Mouse (Mus musculus) splenic B cell, adult 2 months (primary cell): ENCODE data around the gene Olfr71.
A peak's percentile ranks its signal among the peaks of the same experiment; 100 is the strongest.

Experiments
- DNase-seq: peaks from one replicate; pipeline ENCODE4 v3.0.0-alpha.2; 2011; ENCODE audit warnings: low read depth, low spot score
- H3K27me3 ChIP-seq: 2 replicates; pipeline ENCODE4 v1.6.1; 2012; ENCODE audit warnings: mild to moderate bottlenecking, low read length, moderate library complexity, mixed read lengths; ENCODE audit not compliant: control insufficient read depth, poor library complexity, insufficient read depth, severe bottlenecking
- H3K36me3 ChIP-seq: 2 replicates; pipeline ENCODE4 v1.6.1; 2012; ENCODE audit warnings: mild to moderate bottlenecking, low read length, moderate library complexity, mixed read lengths; ENCODE audit not compliant: control insufficient read depth, poor library complexity, insufficient read depth, severe bottlenecking

Olfr71 gene

DNA sequence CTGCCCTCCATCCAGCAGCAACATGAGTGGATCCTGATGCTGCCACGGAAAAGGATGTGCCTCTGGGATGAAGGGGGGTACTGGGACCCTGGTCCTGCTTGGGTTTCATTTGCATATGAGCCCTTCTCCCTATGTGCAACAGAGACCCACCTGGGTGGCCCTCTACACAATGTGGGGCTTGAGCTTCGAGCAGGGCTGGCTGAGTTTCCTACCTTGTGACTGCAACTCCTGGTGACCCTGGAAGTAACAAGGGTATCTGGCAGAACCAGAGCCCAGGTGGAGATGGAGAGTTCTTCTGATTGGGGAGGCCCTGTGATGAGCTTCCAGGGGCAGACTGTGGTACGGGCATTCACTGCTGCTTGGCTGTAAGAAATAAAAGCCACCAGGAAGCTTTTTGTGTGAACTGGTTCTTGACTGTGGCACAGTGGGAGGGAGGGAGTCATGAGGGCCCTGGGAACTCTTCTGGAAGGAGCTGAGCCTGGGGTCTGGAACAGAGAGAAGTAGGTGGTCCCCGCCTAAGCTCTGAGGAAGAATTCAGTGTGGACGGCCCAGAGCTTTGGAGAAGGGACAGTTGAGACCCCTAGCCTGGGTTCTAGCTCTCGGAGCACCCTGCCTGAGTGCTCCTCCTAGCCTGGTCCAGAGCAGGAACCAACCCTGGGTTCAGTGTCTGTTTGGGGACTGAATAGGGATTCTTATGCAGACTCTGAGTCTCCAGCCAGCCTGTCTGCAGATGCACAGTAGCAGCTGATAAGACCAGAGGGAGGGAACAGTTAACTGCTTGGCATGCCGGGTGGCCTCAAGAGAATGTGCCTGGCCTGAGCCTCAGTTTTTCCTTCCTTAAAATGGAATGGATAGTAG lies 17.9 kb upstream of the Olfr71 start:
- Histone ChIP-seq H3K36me3 (no peaks in the 10 kb centered on the region), H3K27me3 (no peaks in the 10 kb centered on the region; the same call in 1 of the 2 replicates)
- no peak for DNase-seq

DNA sequence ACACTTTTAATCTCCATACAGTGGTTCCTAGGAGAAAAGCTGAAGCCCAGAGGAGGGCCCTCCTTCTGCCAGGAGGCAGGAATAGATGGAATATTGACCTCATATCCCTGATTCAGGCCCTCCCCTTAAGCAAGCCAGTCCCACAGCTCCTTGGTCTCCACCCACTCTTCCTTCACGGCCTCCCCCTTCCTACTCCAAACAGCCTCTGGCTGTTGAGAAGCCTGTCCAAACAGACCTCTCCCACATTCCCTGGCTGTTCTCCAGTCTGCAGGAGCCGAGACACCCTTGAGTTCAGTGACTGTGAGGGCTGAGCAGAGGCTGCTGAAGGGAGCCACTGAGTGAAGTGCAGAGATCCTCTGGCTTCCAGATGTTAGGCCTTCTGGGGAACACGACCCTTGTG lies 16.9 kb upstream of the Olfr71 start, which contains the start of gene Hrct1:
Hrct1 (plus strand) TSS at position 194 of the 400 bp plus-strand sequence.
- Histone ChIP-seq H3K27me3 (no peaks in the 10 kb centered on the region; the same call in 1 of the 2 replicates), H3K36me3 (no peaks in the 10 kb centered on the region)
- DNase-seq = no peak

DNA sequence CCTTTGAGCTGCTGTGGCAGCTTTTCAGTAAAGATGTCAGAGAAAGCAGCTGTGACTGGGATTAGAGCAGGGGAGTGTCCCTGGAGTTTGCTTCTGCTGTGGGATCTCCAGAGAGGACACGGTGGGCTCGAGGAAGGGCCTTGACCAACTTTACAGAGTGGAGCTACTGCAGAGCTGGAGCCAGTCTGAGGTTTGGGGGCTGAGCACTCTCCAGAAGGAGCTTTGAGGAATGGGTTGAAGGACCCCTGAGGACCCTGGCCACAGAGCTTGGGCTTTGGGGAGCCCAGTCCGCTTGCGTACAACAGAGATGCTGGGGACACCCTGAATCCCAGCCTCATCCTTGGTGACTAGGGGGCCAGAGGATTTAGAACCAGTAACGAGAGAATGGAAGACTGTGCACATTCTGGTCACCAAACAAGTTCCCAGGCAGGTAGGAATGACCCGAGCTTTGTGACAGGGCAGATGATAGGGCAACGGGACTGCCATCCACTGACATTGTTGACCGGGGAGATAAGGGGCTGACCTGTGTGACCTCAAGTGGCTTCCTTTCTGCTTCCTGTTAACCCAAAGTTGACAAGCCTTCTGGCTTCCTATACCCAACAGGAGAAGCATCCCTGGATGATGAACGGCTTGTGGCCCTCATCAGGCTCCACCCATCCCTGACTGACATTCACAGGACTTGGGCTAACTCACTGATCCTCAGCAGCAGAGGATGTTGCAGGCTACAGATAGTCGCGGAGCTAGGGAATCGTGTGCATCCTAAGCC lies 16.4 kb upstream of the Olfr71 start:
- DNase-seq = no peak

DNA sequence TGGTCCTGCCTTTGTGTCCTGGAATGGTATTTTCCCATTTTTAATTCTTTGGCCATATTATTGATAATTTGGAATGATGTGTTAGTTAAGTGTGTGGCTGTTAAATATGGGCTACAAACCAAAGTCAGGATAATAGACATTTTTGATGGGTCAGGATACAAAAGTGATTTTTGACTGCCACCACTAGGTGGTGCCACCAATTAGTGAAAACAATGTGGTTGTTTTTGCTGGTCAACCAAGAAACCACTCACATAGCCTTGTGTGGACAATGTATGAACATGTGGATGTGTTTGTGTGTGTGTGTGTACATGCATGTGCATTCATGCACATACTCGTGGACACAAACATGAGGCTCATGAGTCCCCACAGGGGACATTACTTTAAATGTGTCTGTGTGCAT lies 14.7 kb upstream of the Olfr71 start:
- Histone ChIP-seq H3K27me3 (no peaks in the 10 kb centered on the region; the same call in 1 of the 2 replicates), H3K36me3 (no peaks in the 10 kb centered on the region)
- peak; percentile 32 for DNase-seq

More for the DNA sequence above, 16.4 kb upstream of the Olfr71 start:
- Histone ChIP-seq H3K36me3 (no peaks in the 10 kb centered on the region), H3K27me3 (no peaks in the 10 kb centered on the region; the same call in 1 of the 2 replicates)

DNA sequence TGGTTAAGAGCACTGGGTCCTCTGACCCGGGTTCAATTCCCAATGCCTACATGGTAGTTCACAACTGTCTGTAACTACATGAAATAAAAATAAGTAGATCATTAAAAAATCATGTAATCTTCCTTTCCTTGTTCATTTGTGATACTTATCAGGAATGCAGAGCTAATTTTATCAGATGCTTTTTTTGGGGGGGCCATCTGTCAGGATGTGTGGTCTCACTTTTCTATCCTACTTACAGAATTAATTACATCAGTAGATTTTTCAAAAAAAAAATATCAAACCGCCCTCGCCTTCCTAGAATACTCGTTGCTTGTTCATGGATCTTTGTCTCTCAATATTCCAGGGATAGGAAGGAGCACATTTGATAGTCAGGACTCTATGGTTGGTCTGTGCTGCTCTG lies 12.1 kb upstream of the Olfr71 start:
- H3K36me3 ChIP-seq = no peaks in the 10 kb centered on the region
- no peak for DNase-seq
- no peaks in the 10 kb centered on the region for H3K27me3 ChIP-seq

DNA sequence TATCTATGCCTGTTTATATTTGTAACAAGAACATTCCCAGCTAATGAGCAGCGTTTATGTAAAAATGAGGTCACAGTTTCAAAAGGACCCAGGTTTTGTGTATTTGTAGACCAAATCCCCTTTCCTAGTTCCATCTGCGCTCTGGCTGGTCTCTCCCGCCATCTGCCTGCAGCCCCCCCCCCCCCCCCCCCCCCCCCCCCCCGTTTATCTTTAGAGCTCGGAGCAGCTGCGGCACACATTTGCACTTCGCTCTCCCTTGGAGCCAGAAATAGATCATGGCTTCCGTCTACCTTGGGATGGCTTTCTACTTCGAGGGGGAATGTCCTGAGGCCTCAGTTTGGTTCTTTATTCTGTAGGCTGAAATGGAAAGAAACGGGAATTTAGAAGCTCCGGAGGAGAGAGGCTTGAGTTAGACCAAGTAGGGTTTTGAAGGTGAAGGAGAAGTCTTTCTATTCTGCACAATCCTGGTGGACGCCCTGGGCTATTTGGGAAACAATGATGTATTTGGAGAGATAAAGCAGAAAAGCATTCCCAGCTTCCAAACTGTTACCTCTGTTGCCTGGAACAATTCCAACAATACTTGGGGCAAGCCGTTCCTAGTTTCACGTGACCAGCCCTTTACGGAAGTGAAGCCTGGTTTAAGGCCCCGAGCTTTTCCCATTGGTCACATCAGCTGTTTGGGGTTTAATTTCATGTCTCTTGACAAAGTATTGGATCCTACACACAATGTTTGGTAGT lies 10.6 kb upstream of the Olfr71 start:
- H3K27me3 ChIP-seq = no peaks in the 10 kb centered on the region

DNA sequence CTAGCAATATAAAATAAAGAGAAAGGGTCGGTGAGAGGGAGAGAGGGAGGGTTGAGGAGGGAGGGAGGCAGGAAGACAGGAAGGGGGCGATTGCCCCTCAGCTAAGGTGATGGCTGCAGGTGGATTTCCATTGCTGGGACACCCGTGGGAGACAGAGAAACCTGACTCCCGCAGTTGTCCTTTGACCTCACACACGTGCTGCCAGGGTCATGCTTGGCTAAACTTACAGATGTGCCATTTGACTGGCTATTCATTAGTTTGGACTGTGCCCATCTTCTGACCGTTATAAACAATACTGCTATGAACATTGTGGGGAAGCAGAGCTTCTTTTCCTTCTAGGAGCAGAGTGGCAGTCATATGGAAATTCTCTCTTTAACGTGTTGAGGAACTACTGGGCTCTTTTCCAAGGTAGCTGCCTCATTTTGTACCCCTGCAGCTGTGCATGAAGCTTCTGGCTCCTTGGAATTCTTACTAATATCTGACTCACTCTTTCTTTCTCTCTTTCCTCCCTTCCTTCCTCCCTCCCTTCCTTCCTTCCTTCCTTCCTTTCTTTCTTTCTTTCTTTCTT lies 3.7 kb upstream of the Olfr71 start:
- DNase-seq = no peak
- Histone ChIP-seq H3K36me3 (no peaks in the 10 kb centered on the region), H3K27me3 (no peaks in the 10 kb centered on the region)

More for the DNA sequence above, 10.6 kb upstream of the Olfr71 start:
- DNase-seq = no peak
- H3K36me3 ChIP-seq = no peaks in the 10 kb centered on the region

DNA sequence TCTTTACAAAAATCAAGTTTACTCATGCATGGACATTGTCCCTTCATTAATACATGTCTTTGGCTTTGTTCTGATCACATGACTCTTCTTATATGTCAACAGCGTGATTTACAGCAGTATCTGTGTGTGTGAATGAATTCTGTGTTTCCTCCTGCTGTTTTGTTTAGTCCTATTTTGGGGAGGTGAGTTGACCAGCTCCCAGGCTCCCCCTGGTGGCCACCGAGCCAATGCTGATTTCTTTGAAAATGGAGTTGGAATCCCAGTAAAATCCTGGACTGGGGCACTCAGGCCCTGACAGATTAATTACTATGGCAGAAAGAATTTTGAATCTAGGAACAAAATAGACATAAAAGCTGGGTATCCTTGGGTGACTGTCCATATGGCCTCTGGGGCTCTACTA lies 1.8 kb upstream of the Olfr71 start:
- peak; percentile 76 for DNase-seq
- Histone ChIP-seq H3K36me3 (no peaks in the 10 kb centered on the region), H3K27me3 (no peaks in the 10 kb centered on the region)

DNA sequence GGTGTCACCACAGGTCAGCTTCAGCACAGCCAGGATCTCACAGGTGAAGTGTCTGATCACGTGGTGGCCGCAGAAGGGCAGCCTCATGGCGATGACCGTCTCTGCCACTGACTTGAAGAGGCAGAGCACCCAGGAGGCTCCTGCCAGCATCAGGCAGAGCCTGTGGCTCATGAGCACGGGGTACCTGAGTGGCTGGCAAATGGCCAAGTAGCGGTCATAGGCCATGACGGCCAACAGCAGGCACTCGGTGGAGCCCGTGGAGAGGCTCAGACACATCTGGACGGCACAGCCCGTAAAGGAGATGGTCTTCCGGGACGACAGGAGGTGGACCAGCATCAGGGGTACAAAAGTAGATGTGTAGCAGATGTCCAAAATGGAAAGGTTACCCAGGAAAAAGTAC lies 4.1 kb downstream of the Olfr71 start:
- DNase-seq = no peak
- Histone ChIP-seq H3K27me3 (no peaks in the 10 kb centered on the region), H3K36me3 (no peaks in the 10 kb centered on the region)

DNA sequence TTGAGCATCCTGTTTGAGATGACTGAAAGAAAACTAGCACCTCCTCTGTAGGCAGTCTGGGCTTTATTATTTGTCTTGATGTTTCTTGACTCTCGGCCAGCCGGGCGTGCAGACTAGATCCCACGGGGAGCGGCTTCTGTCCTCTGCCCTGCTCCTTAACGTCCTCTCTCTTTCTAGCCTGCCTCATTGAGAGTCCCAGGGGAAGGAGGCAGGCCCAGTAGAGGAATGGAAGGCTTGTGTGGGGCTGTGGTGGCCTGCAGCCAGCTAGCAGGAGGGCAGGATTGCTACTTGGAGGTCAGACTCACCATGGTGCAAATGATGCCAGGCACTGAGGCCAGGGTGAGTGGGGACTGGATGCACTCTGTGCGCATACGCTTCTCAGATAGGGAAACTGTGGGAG lies 6.2 kb downstream of the Olfr71 start:
- H3K27me3 ChIP-seq = no peaks in the 10 kb centered on the region
- no peak for DNase-seq
- H3K36me3 ChIP-seq = no peaks in the 10 kb centered on the region

DNA sequence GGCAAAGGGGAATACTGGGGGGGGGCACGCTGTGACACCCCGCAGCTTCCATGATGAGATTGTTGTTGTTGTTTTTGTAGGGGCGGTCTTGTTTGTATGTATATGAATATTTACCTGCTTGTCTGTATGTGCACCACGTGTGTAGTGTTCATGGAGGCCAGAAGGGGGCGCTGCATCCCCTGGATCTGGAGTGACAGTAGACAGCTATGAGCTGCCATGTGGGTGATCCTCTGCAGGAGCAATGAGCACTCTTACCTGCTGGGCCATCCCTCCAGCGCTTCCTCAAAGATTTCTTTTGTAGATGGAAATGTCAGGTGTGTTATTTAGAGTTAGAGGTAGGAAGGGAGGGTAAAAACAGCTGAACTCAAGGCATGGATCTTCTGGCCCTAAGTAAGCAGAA lies 6.6 kb downstream of the Olfr71 start:
- no peak for DNase-seq
- no peaks in the 10 kb centered on the region for H3K36me3 ChIP-seq
- H3K27me3 ChIP-seq = no peaks in the 10 kb centered on the region

DNA sequence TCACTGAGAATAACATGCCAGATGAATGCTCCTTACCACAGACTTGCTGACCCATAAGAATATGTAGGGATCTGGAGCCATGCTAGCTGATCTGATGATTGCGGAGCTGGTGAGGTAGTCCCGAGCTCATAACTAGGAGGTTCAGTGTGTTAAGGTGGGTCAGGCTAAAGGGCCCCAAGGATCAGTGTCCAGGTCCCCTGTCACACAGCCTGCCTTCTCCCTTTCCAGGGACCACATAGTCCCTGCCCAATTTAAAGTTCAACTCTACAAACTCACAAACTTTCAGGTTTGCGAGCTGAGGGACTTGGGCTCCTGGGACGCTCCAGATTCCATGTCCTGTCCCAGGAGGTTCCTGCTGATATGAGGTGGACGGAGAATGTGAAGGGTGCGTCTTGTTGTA lies 9.3 kb downstream of the Olfr71 start, which contains the start of gene Olfr70:
Olfr70 (minus strand) TSS at position 101 of the 400 bp plus-strand sequence.
- Histone ChIP-seq H3K36me3 (no peaks in the 10 kb centered on the region), H3K27me3 (no peaks in the 10 kb centered on the region)
- no peak for DNase-seq

DNA sequence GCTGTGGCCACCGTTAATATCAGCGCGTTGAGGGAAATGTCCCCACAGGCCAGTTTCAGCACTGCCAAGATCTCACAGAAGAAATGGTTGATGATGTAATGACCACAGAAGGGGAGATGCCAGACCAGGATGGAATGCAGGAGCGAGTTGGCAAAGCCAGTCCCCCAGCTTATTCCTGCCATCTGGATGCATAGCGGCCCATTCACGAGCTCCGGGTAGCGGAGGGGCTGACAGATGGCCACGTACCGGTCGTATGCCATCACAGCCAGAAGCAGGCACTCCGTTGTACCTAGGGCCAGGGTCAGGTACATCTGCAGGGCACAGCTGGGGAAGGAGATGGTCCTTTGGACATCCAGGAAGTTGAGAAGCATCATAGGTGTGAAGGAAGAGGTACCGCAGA lies 13.5 kb downstream of the Olfr71 start:
- DNase-seq = no peak
- no peaks in the 10 kb centered on the region for H3K27me3 ChIP-seq
- H3K36me3 ChIP-seq = no peaks in the 10 kb centered on the region

DNA sequence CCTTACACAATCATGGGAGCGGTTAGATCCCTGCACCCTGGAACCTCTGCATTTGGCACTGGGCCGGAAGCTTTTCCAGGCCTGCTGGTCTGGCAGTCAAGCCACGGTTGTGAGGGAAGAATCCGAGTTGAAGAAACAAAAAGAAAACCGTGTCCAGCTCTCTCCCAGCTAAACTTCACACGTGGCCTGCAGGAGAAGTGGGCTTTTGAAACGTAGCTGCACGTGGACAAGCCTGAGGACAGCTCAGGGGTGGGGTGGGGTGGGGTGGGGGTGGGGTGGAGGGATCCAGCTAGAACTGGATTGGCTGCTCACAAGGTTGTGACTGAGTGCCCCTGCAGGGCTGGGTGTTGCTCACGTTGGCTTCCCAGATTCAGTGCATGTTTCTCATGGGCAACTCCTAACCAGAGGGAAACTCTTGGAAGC lies 14.8 kb downstream of the Olfr71 start:
- no peak for DNase-seq
- Histone ChIP-seq H3K36me3 (no peaks in the 10 kb centered on the region), H3K27me3 (no peaks in the 10 kb centered on the region)
